Mouse (Mus musculus) MEL (cell line): ENCODE measurements around the gene Rai2.

ENCODE experiments used
- MAFK ChIP-seq: IDR thresholded peaks from 2 replicates; pipeline ENCODE4 v1.6.1; 2011; ENCODE audit warnings: low read depth, mild to moderate bottlenecking, low read length, improper control_type of control experiment, borderline replicate concordance
- MXI1 ChIP-seq: IDR thresholded peaks from 2 replicates; pipeline ENCODE4 v1.6.1; 2011; ENCODE audit warnings: mild to moderate bottlenecking, low read depth, low read length, improper control_type of control experiment
- POLR2A ChIP-seq, 2 experiments: IDR thresholded peaks; 2 replicates each; pipeline ENCODE4 v1.6.1; 2011 to 2012; ENCODE audit warnings: low read length in 2 of 2, mild to moderate bottlenecking in 2 of 2, control low read depth in 1 of 2, improper control_type of control experiment in 1 of 2, low read depth in 1 of 2, moderate library complexity in 1 of 2; ENCODE audit not compliant: control insufficient read depth in 1 of 2, insufficient read depth in 1 of 2, poor library complexity in 1 of 2
- ZKSCAN1 ChIP-seq: IDR thresholded peaks from 2 replicates; pipeline ENCODE4 v1.6.1; 2012; ENCODE audit warnings: low read depth, mild to moderate bottlenecking, inconsistent platforms, low read length, improper control_type of control experiment, moderate library complexity

- TF ChIP-seq ZKSCAN1, result no peak
- TF ChIP-seq POLR2A (IDR thresholded peaks at IDR 0.05; ENCODE audit: control insufficient read depth in 1 of 2, insufficient read depth in 1 of 2, low read depth in 1 of 2, low read length in 2 of 2, poor library complexity in 1 of 2), result no peak
- TF ChIP-seq MAFK, result no peak
- no peak for TF ChIP-seq MXI1
Measured at GRCm38 (mm10) chrX:161723391-161723808, 6.5 kb downstream of the Rai2 start.
